Mouse (Mus musculus) ES-E14 (cell line): ENCODE measurements around the gene Zcchc3.
A peak's percentile ranks its signal among the peaks of the same experiment; 100 is the strongest.

Experiments used
- CHD2 ChIP-seq: IDR thresholded peaks from 2 replicates; pipeline ENCODE4 v1.6.1; 2014; ENCODE audit warnings: mild to moderate bottlenecking, low read depth, low read length, inconsistent platforms
- HCFC1 ChIP-seq: IDR thresholded peaks from 2 replicates; pipeline ENCODE4 v1.6.1; 2012; ENCODE audit warnings: low read length, inconsistent platforms, borderline replicate concordance; ENCODE audit not compliant: insufficient read depth
- MAFK ChIP-seq: IDR thresholded peaks from 2 replicates; pipeline ENCODE4 v1.6.1; 2014; ENCODE audit warnings: mild to moderate bottlenecking, low read depth, low read length, inconsistent platforms; ENCODE audit not compliant: insufficient read depth
- ZC3H11A ChIP-seq: IDR thresholded peaks from 2 replicates; pipeline ENCODE4 v1.6.1; 2012; ENCODE audit warnings: low read depth, mild to moderate bottlenecking, inconsistent platforms, low read length, borderline replicate concordance
- ZNF384 ChIP-seq: IDR thresholded peaks from 2 replicates; pipeline ENCODE4 v1.6.1; 2012; ENCODE audit warnings: low read depth, low read length, inconsistent platforms

- TF ChIP-seq ZNF384 (no peak), CHD2 (no peak), MAFK (0 out of 2 replicates have a peak, but pooled peaks have one; percentile 30), ZC3H11A (no peak), HCFC1 (no peak)
These were observed 16.1 kb downstream of the Zcchc3 start for GRCm38 (mm10) chr2:152398691-152399090.
